Mouse (Mus musculus) urinary bladder, adult 2 months (tissue): ENCODE data around the gene Afg3l1. TPM values are rescaled to one million over a fixed set of nuclear protein-coding genes. Genes with fewer than 3 reads are reported as not detected.
"Not testable (repeated sequence)": the region's sequence is repeated elsewhere in the genome, so short reads cannot be mapped to it uniquely, and the experiment has no call there.

Experiments used
- DNase-seq: peaks from one replicate; pipeline ENCODE4 v3.0.0; 2022; ENCODE audit warnings: low spot score
- polyA plus RNA-seq: library from polyadenylated mRNA; depleted of rRNA; stranded (reverse); fragments of >200 nt; gene quantifications from 2 replicates; pipeline ENCODE4 v1.2.3, GENCODE M21; 2012; rRNA removed

Gene Afg3l1
- polyA plus RNA-seq, 1 experiment: 22.3 TPM

DNA sequence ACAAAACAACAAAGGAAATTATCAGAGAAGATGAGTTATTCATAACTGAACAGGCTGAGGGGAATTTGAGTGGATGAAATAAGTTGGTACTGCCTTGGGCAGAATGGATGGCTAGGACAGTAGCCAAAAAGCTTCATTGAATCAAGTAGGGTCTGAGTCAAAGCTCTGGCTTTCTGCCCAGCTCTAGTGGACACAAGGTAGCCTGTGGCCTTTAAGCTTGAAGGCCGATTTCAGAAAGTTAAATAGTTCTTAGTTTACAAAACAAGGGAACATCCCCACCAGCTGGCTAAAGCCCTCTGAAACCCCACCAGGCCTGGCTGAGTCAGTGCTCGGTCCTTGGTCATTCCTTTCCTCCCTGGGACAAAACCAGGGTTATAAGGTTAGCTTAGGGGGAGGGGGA lies 38.9 kb downstream of the Afg3l1 start:
- no peak for DNase-seq

DNA sequence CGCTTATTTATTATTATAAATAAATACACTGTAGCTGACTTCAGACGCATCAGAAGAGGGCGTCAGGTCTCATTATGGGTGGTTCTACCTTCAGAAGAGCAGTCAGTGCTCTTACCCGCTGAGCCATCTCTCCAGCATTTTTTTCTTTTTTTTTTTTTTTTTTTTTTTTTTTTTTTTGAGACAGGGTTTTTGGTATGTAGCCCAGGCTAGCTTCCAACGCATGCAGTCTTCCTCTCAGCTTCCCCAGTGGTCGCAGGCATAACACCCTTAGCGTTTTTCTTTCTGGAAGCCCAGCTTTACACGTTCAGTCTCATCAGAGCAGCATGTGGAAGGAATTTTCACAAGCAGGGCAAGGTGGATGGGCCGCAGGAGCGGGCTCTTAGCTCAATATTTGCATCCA lies 40.5 kb downstream of the Afg3l1 start:
- DNase-seq: no peak

DNA sequence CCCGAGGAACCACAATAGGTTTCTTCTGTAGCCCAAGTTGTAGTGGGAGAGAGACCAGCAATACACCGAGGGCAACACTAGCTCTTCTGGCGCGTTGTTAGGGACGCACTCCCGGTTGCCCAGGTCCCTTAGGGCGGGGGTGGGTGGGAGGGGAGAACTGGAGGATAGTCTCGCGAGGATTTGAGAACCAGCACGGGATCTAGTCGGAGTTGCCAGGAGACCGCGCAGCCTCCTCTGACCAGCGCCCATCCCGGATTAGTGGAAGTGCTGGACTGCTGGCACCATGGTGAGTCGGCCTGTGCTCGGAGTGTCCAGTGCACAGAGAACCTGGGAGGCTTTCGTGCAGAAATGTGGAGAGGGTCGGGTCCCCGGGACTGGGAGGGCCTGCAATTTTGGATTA lies 41.0 kb downstream of the Afg3l1 start, which contains the start of gene Gas8:
TSS of gene Gas8 (plus strand) at position 168 of the 400 bp plus-strand sequence.
- DNase-seq: peak; percentile 62

DNA sequence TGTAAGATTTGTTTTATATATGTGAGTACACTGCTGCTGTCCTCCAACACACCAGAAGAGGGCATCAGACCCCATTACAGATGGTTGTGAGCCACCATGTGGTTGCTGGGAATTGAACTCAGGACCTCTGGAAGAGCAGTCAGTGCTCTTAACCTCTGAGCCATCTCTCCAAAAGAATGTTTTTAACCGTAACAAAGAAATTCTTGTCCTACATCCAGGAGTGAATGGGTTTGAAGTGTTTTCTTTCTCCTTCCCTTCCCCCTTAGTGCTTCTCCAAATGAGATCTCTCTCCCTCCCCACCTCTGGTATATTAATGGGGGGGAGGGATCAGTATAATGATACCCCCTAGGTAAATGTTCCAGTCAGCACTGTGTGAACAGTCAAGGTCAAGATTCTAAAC lies 42.3 kb downstream of the Afg3l1 start:
- not testable (repeated sequence) for DNase-seq

DNA sequence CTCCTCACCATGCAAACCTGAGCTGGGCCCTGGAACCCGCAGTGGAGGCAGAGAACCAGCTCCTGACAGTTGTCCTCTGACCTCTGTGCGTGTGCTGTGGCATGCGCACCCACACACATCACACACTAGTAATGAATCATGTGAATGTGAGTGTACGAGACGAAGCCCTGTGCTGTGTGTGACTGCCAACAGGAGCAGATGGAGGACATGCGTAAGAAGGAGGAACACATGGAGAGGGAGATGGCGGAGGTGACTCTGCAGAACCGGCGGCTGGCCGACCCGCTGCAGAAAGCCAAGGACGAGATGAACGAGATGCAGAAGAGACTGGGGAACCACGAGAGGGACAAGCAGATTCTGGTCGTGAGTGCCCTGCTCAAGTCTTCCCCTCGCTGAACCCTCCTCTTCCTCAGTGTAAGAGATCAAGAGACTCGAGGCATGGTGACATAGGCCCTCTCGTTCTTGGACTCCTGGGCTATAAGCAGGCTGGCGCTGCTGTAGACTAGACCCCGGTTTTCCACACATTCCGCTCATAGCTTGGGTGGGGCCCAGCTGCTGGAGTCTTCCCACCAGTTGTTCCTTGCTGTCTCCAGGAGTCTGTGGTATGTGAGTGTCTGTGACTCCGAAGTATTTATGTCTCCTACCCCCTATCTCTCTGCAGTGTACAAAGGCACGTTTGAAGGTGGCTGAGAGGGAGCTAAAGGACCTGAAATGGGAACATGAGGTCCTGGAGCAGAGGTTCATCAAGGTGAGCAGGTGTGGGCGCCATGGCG lies 50.2 kb downstream of the Afg3l1 start:
- no peak for DNase-seq

DNA sequence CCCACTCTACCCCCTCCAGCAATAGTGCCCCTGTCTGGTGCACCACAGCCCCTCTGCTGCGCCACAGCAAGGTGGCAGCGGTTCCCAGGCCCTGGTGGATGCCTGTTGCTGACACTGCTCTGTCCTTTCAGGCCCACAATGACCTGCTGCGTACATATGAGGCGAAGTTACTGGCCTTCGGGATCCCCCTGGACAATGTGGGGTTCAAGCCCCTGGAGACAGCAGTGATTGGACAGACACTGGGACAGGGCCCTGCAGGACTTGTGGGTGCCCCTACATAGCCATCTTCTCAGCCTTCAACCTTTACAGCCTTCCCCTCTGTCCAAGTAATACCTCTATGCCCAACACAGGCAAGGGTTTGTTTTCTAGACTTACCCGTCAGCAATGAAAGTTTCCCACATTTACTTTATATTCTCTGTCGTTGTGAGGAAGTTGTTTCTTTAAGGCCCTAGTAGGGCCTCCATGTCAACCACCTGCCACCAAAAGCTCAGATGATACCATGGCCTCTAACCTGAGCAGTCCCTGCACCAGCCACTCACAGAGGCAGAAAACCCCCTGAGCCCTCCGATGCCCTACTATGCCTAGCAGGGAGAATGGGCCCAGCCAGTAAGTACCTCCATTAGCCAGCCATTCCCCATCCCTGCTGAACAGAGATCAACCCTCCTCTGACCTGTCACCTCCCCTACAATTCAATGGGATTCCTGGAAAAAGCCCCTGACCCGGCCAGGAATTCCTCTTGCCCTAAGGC lies 58.7 kb downstream of the Afg3l1 start:
- no peak for DNase-seq

DNA sequence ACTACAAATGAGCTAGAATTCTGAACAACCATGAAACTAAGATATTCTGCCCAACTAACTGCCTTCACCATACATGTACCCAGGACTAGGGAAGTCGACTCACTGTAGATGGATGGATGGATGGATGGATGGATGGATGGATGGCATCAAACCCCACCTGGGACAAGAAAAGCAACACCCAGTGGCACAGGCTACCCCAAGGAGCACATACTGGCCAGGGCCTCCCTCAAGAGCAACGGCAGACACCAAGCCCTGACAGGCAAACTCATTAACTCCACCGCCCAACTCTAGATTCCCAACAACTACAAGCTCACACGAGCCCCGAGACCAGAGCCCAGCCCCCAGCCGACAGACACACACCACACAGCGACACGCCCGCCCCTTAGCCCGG lies 59.3 kb downstream of the Afg3l1 start:
- DNase-seq: no peak

DNA sequence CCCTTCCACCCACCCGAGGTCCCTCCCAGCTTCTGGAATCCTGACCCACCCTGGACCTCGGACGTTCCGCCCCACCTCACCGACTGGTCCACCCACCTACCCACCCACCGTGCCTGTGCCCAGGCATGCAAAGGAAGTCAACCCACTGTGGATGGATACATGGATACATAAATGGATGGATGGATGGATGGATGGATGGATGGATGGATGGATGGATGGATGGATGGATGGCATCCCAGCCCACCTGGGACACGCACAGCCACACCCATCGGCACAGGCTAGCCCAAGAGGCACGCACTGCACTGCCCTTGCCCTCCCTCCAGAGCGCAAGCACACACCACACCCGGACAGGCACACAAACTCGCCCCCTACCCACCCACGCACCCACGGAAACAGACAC lies 59.9 kb downstream of the Afg3l1 start:
- peak; percentile 43 for DNase-seq

Other genes starting within 250 kb of the Afg3l1 start
- gene Spata2l, start 241.7 kb upstream of the Afg3l1 start, polyA plus RNA-seq: 4.3 and 4.8 TPM in 2 replicates
- 20.6 and 21.3 TPM in 2 replicates for gene Zfp276, start 223.7 kb upstream of the Afg3l1 start, polyA plus RNA-seq
- 30.2 and 36.2 TPM in 2 replicates for gene Vps9d1, start 223.6 kb upstream of the Afg3l1 start, polyA plus RNA-seq
- 8.9 and 15.8 TPM in 2 replicates for gene Fanca, start 159.3 kb upstream of the Afg3l1 start, polyA plus RNA-seq
- 4.8 and 5.3 TPM in 2 replicates for gene Spire2, start 145.2 kb upstream of the Afg3l1 start, polyA plus RNA-seq
- 193 TPM in 2 replicates for gene Tcf25, start 104.2 kb upstream of the Afg3l1 start, polyA plus RNA-seq
- not detected in 2 replicates for gene Mc1r, start 70.8 kb upstream of the Afg3l1 start, polyA plus RNA-seq
- gene Tubb3, start 66.5 kb upstream of the Afg3l1 start, polyA plus RNA-seq: 3.6 and 3.7 TPM in 2 replicates
- gene Def8, start 54.4 kb upstream of the Afg3l1 start, polyA plus RNA-seq: 28.7 and 32.1 TPM in 2 replicates
- 1.0 and 1.1 TPM in 2 replicates for gene Dbndd1, start 37.6 kb downstream of the Afg3l1 start, polyA plus RNA-seq
- 19.0 and 20.0 TPM in 2 replicates for gene Gas8, start 40.9 kb downstream of the Afg3l1 start, polyA plus RNA-seq
- 20.1 and 21.4 TPM in 2 replicates for gene Rhou, start 176.0 kb downstream of the Afg3l1 start, polyA plus RNA-seq